In genomic region chr1:60098024-60098781, GRCm38 (mm10) we compare ENCODE assay signal across 8 mouse cellular contexts. TPM values are rescaled to one million over a fixed set of nuclear protein-coding genes. Genes with fewer than 3 reads are reported as not detected.
A peak's percentile ranks its signal among the peaks of the same experiment; 100 is the strongest.
DNase-seq lines count a peak whose midpoint lies in the region; ATAC-seq and TF ChIP-seq lines count a peak whose summit lies in the region.

TSS of gene Carf (plus strand) at chr1:60098247.
TSS of gene Wdr12 (minus strand) at chr1:60098645.

- TF ChIP-seq CTCF in G1E (IDR thresholded peaks at IDR 0.05; ENCODE audit: low read depth, low read length) = no peak
- peak; percentile 26 for TF ChIP-seq CTCF in layer of hippocampus, adult 2 months (conservative IDR thresholded peaks at IDR 0.05)
- no peak for TF ChIP-seq CTCF in lung, embryonic 14.5 days (IDR thresholded peaks at IDR 0.05; ENCODE audit: low read depth)
- no peak for TF ChIP-seq CTCF in olfactory bulb, adult 2 months (IDR thresholded peaks at IDR 0.05; ENCODE audit: insufficient read depth, low read depth, low read length)
- peak; percentile 34; the same call in 1 of the 2 replicates for TF ChIP-seq CTCF in thymus, adult 2 months (IDR thresholded peaks at IDR 0.05; ENCODE audit: borderline replicate concordance, control insufficient read depth, extremely low read depth, insufficient read depth, low read length, poor library complexity)

- TF ChIP-seq POLR2A in olfactory bulb, adult 2 months (IDR thresholded peaks at IDR 0.05; ENCODE audit: insufficient read depth, low read depth, low read length) = peak; percentile 62
- TF ChIP-seq POLR2A in thymus, adult 2 months (IDR thresholded peaks at IDR 0.05; ENCODE audit: control insufficient read depth, extremely low read depth, insufficient read depth, low read length, poor library complexity) = peak; percentile 89

- peak within 1 kb of the TSS; percentile 99 for H3K9ac ChIP-seq in forebrain, embryonic 16.5 days (replicated peaks; ENCODE audit: low read depth, low read length)
- peak within 1 kb of the TSS; percentile 96 for H3K9ac ChIP-seq in lung, embryonic 14.5 days

- no peaks in the 10 kb centered on the region for H3K27me3 ChIP-seq in G1E (ENCODE audit: insufficient read depth, low read length)
- H3K27me3 ChIP-seq in forebrain, embryonic 16.5 days (replicated peaks; ENCODE audit: control insufficient read depth, insufficient read depth, low read length) = no peaks in the 10 kb centered on the region
- H3K27me3 ChIP-seq in lung, embryonic 14.5 days (ENCODE audit: insufficient read depth, low read length) = no peaks in the 10 kb centered on the region
- H3K27me3 ChIP-seq in thymus, adult 2 months (ENCODE audit: control insufficient read depth, insufficient read depth, low read length) = no peaks in the 10 kb centered on the region

- WGBS in forebrain, embryonic 16.5 days = under 1% methylated on average over 62 of the region's 71 CpGs
- under 1% methylated on average over 64 of the region's 71 CpGs for WGBS in lung, embryonic 14.5 days
- WGBS in olfactory bulb, adult 2 months = under 1% methylated on average over 71 of the region's 71 CpGs
- WGBS in thymus, adult 2 months = under 1% methylated on average over 71 of the region's 71 CpGs

- intact Hi-C loops in heart, postnatal 36 days (cut with DNase I) = loop anchor here (5.0 kb wide), 2 partner anchors 84 to 216 kb away; partner anchors contain the start of gene Nbeal1

- peak; percentile 65 for ATAC-seq in G1E (ENCODE audit: extremely low read depth, insufficient number of reproducible peaks, low FRiP score, poor library complexity, severe bottlenecking)
- ATAC-seq in forebrain, embryonic 16.5 days = peak; percentile 97
- ATAC-seq in lung, embryonic 14.5 days (ENCODE audit: insufficient read depth) = peak; percentile 97

- H3K4me3 ChIP-seq in G1E (ENCODE audit: low read depth, low read length) = peak within 1 kb of the TSS; percentile 86
- H3K4me3 ChIP-seq in forebrain, embryonic 16.5 days (replicated peaks; ENCODE audit: low read length) = peak within 1 kb of the TSS; percentile 94
- H3K4me3 ChIP-seq in layer of hippocampus, adult 2 months = peak within 1 kb of the TSS; percentile 79
- H3K4me3 ChIP-seq in lung, embryonic 14.5 days (ENCODE audit: low read depth, low read length) = peak within 1 kb of the TSS; percentile 89
- peak within 1 kb of the TSS; percentile 71 for H3K4me3 ChIP-seq in olfactory bulb, adult 2 months (ENCODE audit: insufficient read depth, low read depth, low read length)
- H3K4me3 ChIP-seq in thymus, adult 2 months (ENCODE audit: control insufficient read depth, insufficient read depth, low read length) = peak within 1 kb of the TSS; percentile 66

- H3K27ac ChIP-seq in forebrain, embryonic 16.5 days (ENCODE audit: low read length) = peak within 1 kb of the TSS; percentile 98
- peak within 1 kb of the TSS; percentile 97 for H3K27ac ChIP-seq in layer of hippocampus, adult 2 months
- peak within 1 kb of the TSS; percentile 99 for H3K27ac ChIP-seq in lung, embryonic 14.5 days (ENCODE audit: low read depth)
- H3K27ac ChIP-seq in olfactory bulb, adult 2 months (ENCODE audit: insufficient read depth, low read depth, low read length) = peak within 1 kb of the TSS; percentile 91
- peak within 1 kb of the TSS; percentile 67 for H3K27ac ChIP-seq in thymus, adult 2 months (ENCODE audit: control insufficient read depth, insufficient read depth, low read length)

- H3K4me2 ChIP-seq in forebrain, embryonic 16.5 days (ENCODE audit: low read length) = peak within 1 kb of the TSS; percentile 76
- H3K4me2 ChIP-seq in lung, embryonic 14.5 days = peak within 1 kb of the TSS; percentile 68

- DNase-seq in G1E (ENCODE audit: low spot score) = peak; percentile 87
- DNase-seq in cerebellum, adult 18-20 months = peak; percentile 98 to 99
- DNase-seq in heart, postnatal 36 days = peak; percentile 96 to 97
- DNase-seq in layer of hippocampus, adult 2 months (ENCODE audit: low spot score in 2 of 2) = peak; percentile 96 to 97
- peak; percentile 98 for DNase-seq in lung, embryonic 14.5 days
- peak; percentile 97 for DNase-seq in thymus, adult 2 months

- no peaks in the 10 kb centered on the region for H3K9me3 ChIP-seq in G1E (replicated peaks)
- H3K9me3 ChIP-seq in forebrain, embryonic 16.5 days (ENCODE audit: control insufficient read depth, low read length) = no peaks in the 10 kb centered on the region
- H3K9me3 ChIP-seq in lung, embryonic 14.5 days (ENCODE audit: low read depth, low read length) = no peaks in the 10 kb centered on the region

- H3K4me1 ChIP-seq in G1E (ENCODE audit: insufficient read depth, low read depth, low read length) = peaks cover 33% of the 10 kb centered on the region
- peaks cover 11% of the 10 kb centered on the region for H3K4me1 ChIP-seq in forebrain, embryonic 16.5 days (replicated peaks; ENCODE audit: control insufficient read depth, insufficient read depth, low read length)
- no peaks in the 10 kb centered on the region for H3K4me1 ChIP-seq in lung, embryonic 14.5 days (ENCODE audit: insufficient read depth)
- peaks cover 2% of the 10 kb centered on the region; the same call in 1 of the 2 replicates for H3K4me1 ChIP-seq in olfactory bulb, adult 2 months (ENCODE audit: control insufficient read depth, insufficient read depth, low read length)
- H3K4me1 ChIP-seq in thymus, adult 2 months (replicated peaks; ENCODE audit: control insufficient read depth, insufficient read depth, low read length) = peaks cover 2% of the 10 kb centered on the region

- H3K36me3 ChIP-seq in G1E (replicated peaks) = peaks cover 27% of the 10 kb centered on the region
- H3K36me3 ChIP-seq in forebrain, embryonic 16.5 days (ENCODE audit: control insufficient read depth, insufficient read depth) = peaks cover 4% of the 10 kb centered on the region; the same call in 1 of the 2 replicates
- peaks cover 9% of the 10 kb centered on the region; the same call in 1 of the 2 replicates for H3K36me3 ChIP-seq in lung, embryonic 14.5 days (ENCODE audit: insufficient read depth)
- H3K36me3 ChIP-seq in thymus, adult 2 months (ENCODE audit: control insufficient read depth, insufficient read depth, low read length) = peaks cover 9% of the 10 kb centered on the region

RNA-seq across cellular contexts. Expression of gene Carf, which starts in this region (rescaled TPM):
- total RNA-seq in G1E (2014; fragmentation: Nextera tagmentation) = 56.5 and 57.1 TPM in 2 replicates
- total RNA-seq in G1E (2017) = 22.4 and 29.4 TPM in 2 replicates
- 0.79 and 0.93 TPM in 2 replicates for polyA plus RNA-seq in G1E (2012)
- polyA plus RNA-seq in forebrain, embryonic 16.5 days (2015; fragmentation: Nextera tagmentation; extraction: Ambion mirVana) = 6.9 and 9.3 TPM in 2 replicates
- 1 to 10 TPM; 6.0 to 8.4 TPM for total RNA-seq in heart, postnatal 36 days (2021)
- total RNA-seq in layer of hippocampus, adult 2 months (2021) = 10 to 100 TPM; 26.3 to 26.5 TPM
- polyA plus RNA-seq in lung, embryonic 14.5 days (2014; fragmentation: Nextera tagmentation; extraction: Ambion mirVana) = 5.7 and 5.9 TPM in 2 replicates
- polyA plus RNA-seq in olfactory bulb, adult 2 months (2012; ENCODE audit: insufficient read depth, insufficient read length, low replicate concordance, missing spikeins) = not detected in 2 replicates
- polyA plus RNA-seq in thymus, adult 2 months (2012; rRNA removed) = 4.7 and 4.8 TPM in 2 replicates

RNA-seq across cellular contexts. Expression of gene Wdr12, which starts in this region (rescaled TPM):
- 133 and 142 TPM in 2 replicates for total RNA-seq in G1E (2014; fragmentation: Nextera tagmentation)
- total RNA-seq in G1E (2017) = 171 and 174 TPM in 2 replicates
- polyA plus RNA-seq in G1E (2012) = 4.7 TPM in 2 replicates
- 58.4 and 58.9 TPM in 2 replicates for polyA plus RNA-seq in forebrain, embryonic 16.5 days (2015; fragmentation: Nextera tagmentation; extraction: Ambion mirVana)
- total RNA-seq in heart, postnatal 36 days (2021) = 10 to 100 TPM; 10.6 to 12.1 TPM
- 10 to 100 TPM; 30.2 to 31.4 TPM for total RNA-seq in layer of hippocampus, adult 2 months (2021)
- polyA plus RNA-seq in lung, embryonic 14.5 days (2014; fragmentation: Nextera tagmentation; extraction: Ambion mirVana) = 48.6 and 52.6 TPM in 2 replicates
- not detected in 2 replicates for polyA plus RNA-seq in olfactory bulb, adult 2 months (2012; ENCODE audit: insufficient read depth, insufficient read length, low replicate concordance, missing spikeins)
- polyA plus RNA-seq in thymus, adult 2 months (2012; rRNA removed) = 21.9 and 24.2 TPM in 2 replicates

Comparison
In these comparisons a context has a peak if more than half of its experiments do, and no peak if none do; other contexts are left out.
1. Peak in every context shown above with its lines: DNase-seq, ATAC-seq, H3K4me3 ChIP-seq and H3K27ac ChIP-seq.
2. RNA of gene Wdr12 (total RNA-seq): 133 to 174 TPM in G1E; 30.2 to 31.4 TPM in layer of hippocampus, adult 2 months and 10.6 to 12.1 TPM in heart, postnatal 36 days; every median in the first group is over 4 times any median in the second.
3. CTCF ChIP-seq: peak in layer of hippocampus, adult 2 months (single experiment) and thymus, adult 2 months (single experiment); none in G1E (single experiment), lung, embryonic 14.5 days (single experiment) and olfactory bulb, adult 2 months (single experiment).